Mouse (Mus musculus) right cerebral cortex, adult 18-20 months (tissue): ENCODE measurements around the gene Tsc22d4.

Source experiments
- DNase-seq: peaks from one replicate; pipeline ENCODE4 v3.0.0; 2022; ENCODE audit warnings: mixed read lengths

Tsc22d4 gene

DNA sequence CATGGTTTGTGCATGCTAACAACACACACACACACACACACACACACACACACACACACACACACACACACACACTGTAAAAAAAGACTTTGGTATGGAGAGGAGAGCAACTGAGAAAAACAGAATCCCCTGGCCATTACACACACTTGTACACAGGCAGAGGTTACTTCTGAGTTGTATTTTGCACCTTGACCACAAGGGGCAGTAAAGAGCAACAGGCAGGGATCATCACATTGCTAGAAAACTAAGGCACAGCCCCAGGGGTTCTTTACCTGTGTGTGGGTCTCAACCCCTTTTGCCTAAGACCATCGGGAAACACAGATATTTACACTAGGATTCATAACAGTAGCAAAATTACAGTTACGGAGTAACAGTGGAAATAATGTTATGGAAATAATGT lies 25.2 kb downstream of the Tsc22d4 start:
- DNase-seq, result no peak

DNA sequence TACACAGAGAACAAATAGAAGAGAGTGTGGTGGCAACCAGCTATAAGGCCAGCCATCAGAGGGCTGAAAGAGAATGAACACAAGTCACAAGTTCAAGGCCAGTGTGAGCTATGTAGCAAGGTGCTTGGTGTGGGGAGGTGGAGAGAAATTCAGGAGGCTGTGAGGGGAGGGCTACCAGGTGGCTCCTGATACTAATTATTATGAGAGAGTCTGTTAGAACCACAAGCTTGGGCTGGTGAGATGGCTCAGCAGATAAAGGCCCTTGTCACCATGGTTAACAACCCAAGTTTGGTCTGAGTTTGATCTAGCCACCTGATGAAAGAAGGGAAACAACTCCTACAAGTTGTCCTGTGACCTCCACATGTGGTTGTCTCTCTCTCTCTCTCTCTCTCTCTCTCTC lies 27.2 kb downstream of the Tsc22d4 start:
- DNase-seq, result no peak

DNA sequence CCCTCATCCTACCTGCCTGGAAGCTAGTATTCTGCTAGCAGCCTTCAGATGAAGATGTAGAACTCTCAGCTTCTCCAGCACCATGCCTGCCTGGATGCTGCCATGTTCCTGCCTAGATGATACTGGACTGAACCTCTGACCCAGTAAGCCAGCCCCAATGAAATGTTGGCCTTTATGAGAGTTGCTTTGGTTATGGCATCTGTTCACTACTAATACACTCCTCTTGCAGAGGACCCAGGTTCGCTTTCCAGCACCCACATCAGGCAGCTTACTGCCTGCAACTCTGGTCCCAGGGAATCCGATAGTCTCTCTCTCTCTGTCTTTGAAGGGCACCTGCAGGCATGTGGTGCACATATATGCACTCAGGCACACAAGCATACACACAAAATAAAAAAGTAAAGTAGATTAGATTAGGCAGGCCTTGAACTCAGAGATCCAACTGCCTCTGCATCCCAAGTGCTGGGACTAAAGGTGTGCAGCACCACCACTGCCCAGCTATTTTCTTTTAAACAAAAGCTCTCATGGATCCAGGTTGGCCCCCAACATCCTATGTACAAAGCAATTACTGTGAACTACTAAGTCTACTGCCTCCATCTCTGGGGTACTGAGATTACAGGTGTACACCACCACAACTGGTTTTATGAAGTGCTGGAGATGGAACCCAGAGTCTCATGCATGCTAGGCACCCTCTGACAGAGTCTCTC lies 30.2 kb downstream of the Tsc22d4 start:
- no peak for DNase-seq

DNA sequence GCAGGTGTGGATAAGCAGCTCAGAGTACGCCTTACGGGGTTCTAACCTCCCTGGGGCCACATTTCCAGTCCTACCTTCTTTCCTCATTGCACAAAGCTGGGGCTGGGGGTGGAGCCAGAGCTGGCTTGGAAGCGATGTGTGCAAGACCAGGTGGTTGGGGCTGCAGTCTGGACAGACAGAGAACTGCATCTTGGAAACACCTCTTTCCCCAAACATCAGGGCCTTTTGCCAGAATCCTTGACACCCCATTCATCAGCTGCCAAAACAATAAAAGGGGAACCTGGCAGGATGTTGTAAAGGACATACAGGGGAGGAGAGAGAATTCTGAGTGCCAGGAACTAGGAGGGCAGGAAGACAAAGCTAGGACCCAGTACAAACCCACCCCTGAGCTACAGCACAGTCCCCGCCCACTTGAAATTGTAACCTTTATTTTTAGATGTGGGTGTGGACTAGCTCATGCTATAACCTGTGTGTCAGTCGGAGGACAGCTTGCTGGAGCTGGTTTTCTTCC lies 30.9 kb downstream of the Tsc22d4 start:
- no peak for DNase-seq

GRCm38 (mm10) chr5:137777267-137777845 lies 31.8 kb downstream of the Tsc22d4 start:
- no peak for DNase-seq

DNA sequence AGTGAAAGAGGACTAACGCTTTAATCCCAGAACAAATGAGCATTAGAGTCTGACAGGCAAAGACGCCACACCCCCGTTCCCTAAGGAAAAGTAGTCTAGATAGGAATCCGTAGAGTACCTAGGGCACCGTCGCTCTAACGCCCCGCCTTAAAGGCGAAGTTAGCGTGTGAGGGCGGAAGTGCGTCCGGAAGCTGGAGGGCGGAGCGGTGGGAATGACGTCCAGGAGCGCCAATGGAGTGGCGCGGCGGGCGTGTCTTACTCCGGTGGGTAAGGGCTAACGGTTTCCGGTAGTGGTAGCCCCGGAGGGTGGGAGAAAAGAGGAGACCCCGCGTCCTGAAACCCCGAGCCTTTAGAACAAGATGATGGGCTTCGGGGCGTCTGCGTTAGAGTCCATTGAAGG lies 33.1 kb downstream of the Tsc22d4 start, which contains the start of gene Ppp1r35:
Ppp1r35 (plus strand) TSS at position 215 of the 400 bp plus-strand sequence.
- peak; percentile 98 for DNase-seq

- DNase-seq, result no peak
Measured at GRCm38 (mm10) chr5:137779053-137779933, 33.8 kb downstream of the Tsc22d4 start.

DNA sequence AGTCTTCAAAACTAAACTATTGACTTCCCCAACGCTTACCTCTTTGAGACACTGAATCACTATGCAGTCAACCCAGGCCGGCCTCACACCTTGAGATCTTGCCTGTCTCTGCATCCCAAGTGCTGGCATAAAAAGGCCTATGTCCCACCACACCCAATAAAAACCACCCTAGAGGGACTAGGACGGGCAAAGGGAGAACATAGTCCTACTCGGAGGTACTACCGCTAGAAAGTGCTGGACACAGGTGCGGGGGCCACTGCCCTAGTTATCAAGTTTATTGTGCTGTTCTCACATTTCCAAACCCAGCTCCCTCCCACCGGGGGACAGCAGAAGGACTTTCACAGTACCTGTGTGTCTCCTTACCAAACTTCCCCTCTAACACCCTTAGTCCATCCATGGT lies 36.1 kb downstream of the Tsc22d4 start:
- no peak for DNase-seq

GRCm38 (mm10) chr5:137782776-137783522 lies 37.4 kb downstream of the Tsc22d4 start:
- DNase-seq, result no peak

DNA sequence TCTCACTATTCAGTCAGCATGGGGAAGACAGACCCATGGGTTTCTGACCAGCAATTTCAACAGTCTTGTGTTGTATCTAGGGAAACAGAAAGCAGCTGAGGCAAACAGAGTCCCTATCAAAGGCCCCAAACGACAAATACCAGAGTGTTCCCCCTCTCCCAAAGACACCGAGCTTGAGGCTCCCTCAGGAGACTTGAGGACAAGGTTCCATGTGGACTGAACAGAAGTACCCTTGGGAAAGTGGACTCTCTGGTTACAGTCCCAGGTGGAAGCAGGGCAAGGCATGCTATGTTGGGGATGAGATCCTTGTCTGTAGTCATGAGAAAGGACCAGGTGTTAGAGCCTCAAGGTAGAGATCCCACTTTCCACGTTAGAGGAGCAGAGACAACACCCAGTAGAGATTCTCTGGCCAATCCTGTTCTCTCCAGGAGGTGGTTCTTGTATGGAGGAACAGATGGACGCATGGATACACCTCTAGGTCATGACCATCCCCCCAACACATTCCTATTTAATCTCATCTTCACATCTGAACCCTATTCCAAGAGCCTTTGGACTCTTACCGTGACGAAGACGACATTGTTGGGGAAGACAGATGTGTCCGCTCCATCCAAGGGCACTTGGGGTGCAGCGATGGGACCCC lies 38.5 kb downstream of the Tsc22d4 start:
- DNase-seq, result no peak

GRCm38 (mm10) chr5:137784546-137784945 lies 39.0 kb downstream of the Tsc22d4 start:
- no peak for DNase-seq

DNA sequence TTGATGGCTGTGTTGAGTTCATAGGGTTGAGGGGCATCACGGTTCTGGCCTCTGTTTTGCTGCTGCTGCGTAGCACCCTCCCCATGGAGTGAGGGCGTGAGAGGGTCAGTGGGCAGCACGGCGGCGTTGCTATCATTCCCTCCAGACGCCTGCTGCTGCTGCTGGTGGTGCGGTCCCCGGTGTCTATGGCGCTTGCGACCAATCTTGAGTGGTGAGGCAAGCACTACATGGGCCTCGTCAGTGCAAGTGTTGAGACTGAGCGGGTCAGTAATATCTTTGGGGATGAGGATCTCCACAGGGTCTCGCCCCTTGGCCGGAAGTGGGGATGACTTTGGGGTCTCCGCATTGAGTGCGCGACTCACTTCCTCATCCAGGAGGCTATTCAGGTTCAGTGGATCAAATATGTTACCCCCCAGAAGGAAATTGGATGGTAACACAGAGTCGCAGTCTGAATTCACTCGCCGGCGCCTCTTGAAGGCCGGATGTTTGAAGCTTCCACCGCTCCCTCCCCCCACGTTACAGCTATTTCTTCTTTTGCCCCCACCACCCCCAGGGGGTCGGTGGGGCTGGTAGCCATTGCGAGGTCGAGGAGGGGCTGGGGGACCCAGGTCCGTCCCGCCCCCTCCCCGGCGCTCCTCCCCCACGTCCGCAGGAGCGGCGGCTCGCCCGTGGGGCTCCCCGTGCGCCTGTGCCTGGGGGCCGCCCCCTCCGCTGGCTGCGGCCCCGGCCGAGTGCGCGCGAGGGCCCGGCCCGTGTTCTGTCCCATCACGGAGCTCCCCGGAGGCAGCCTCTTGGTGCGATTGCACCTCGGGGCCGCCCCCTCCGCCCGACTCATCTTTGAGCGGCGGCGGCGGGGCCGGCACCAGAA lies 39.9 kb downstream of the Tsc22d4 start:
- DNase-seq, result no peak

DNA sequence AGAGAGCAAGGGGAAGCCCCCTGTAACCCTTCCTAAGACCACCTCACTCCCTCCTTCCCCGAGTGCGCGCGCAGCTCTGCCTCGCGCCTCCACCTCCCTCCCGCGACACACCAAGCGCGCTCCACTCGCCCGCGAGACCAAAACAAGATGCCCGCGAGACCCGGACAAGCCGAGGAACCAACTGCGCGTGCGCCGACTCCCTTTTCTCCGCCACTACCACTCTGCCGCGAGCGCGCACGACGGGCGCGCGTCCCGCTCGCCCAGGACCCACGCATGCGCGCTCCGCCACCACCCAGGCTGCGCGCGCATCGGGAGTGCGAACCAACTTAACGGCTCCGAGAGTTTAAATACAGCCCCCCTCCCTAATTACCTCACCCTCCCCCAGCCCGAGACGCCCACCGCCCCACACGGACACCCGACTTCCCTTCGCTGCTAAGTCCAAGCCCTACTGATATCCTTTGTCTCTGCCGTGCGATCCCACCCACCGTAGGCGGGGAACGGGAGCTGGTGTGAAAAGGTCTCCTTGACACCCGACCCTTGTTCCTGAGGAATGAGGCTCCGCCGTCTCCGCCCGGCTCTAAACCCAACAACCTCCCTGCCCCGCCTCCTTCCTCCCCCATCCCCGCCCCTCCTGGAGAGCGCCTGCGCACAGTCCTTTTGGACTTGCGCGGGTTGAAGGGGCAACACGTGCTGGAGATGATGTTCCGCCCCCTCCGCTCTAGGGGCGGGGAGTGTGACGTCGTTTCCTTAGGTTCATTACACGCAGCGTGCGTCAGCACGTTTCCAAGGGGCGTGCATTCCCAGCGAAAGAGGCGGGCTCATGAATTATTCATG lies 40.8 kb downstream of the Tsc22d4 start:
- DNase-seq, result peak; percentile 99

GRCm38 (mm10) chr5:137787151-137787928 lies 41.8 kb downstream of the Tsc22d4 start, which contains the start of the genes Mepce and Zcwpw1:
TSS of gene Mepce (minus strand) at chr5:137787655.
TSS of gene Zcwpw1 (plus strand) at chr5:137787798.
- DNase-seq, result peak; percentile 95

GRCm38 (mm10) chr5:137788171-137788570 lies 42.6 kb downstream of the Tsc22d4 start:
- peak; percentile 24 for DNase-seq

GRCm38 (mm10) chr5:137788946-137789531 lies 43.5 kb downstream of the Tsc22d4 start:
- DNase-seq, result no peak

- DNase-seq, result no peak
Measured at GRCm38 (mm10) chr5:137791553-137791952, 46.0 kb downstream of the Tsc22d4 start.

DNA sequence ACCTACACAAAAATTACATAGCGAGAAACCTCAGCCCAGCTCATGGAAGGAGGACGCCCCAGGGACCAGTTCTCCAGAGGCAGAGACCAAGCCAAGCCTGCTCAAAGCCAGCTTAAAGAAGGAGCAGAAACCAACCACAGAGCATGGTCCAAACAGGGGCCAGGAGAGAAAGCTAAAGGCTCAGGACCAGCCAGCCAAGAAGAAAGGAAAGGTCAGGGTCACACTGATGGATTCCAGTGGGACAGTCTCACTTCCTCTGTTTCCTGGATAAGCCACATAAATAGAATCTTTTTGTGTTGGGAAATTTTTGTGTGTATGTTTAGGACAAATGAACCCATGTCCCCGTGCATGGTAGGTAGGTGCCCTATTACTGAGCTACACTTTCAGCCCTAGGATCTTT lies 51.1 kb downstream of the Tsc22d4 start:
- no peak for DNase-seq

DNA sequence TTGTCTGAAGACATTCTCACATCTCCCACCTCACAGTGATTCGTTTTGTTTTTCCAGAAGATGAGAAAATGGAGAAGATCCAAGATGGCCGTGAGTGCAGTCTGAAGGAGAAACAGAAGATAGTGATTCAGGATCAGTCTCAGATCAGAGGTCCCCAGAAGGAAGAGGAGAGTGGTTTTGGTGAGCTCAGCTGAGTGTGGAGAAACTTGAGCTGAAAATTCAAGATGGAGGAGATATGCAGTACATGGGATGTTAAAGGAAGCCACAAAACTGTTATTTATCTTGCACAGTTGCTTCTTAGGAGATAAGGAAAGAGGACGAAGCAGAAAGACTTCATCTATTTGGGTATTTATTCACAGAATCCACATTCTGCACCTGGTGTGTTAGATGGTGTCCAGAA lies 55.4 kb downstream of the Tsc22d4 start:
- DNase-seq, result no peak
